Mouse (Mus musculus): ENCODE measurements around the gene Ccdc194.

Ccdc194 gene

DNA sequence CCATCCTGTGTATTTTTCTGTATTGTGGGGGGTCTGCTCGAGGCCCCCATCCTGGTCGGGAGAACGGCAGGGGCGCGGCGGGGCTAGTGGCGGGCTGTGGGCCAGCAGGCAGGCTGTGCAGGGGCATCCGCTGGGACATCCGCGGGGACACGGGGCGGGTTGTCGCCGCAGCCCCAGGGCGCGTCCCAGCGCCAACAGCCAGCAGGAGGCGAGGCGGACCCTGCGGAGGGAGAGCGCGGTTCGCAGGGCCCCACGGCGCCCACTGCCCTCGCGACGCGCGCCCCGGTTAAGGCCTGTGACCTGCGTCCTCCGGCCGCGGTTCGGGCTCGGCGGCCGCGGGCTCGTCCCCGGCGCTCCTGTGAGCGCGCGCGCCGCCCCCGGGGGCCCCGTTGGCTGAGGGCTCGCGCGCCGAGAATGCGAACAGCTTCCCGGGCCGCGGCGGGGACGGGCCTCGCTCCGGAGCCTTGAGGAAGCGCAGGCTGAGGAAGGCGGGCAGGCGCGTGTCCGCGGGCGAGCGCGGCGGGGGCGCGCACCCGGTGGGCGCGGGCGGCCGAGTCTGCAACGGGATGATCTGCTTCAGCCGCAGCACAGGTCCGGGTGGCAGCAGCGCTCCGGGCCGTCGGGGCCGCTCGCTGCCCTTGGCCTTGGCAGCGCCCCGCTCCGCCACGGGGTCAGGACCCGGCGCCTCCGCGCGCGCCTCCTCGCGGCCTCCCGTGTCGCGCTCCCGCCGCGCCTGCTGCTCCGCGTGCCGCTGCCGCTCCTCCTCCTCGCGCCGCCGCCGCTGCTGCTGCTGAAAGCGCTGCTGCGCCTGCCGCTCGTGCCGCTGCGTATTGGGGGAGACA, 49.2 kb downstream of the Ccdc194 start:
- no peak for DNase-seq (ENCODE audit: low read depth, low spot score)

DNA sequence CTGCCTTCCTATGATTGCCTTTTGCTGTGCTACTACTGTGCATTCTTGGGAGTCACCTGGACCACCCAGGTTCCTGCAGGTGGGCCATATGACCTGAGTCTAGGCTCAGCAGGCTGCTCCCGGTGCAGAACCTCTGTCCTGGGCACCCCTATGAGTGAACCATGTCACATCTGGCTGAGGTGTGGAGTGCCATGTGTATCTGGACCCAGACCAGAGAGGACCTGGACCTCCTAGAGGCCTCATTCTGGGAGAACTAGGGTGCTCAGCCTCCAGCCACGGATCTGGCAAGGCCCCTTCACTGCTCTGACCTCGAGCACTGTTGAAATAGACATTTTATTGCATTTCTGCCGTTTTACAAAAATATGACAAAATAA, 49.8 kb downstream of the Ccdc194 start:
- DNase-seq (ENCODE audit: low read depth, low spot score) = no peak

DNA sequence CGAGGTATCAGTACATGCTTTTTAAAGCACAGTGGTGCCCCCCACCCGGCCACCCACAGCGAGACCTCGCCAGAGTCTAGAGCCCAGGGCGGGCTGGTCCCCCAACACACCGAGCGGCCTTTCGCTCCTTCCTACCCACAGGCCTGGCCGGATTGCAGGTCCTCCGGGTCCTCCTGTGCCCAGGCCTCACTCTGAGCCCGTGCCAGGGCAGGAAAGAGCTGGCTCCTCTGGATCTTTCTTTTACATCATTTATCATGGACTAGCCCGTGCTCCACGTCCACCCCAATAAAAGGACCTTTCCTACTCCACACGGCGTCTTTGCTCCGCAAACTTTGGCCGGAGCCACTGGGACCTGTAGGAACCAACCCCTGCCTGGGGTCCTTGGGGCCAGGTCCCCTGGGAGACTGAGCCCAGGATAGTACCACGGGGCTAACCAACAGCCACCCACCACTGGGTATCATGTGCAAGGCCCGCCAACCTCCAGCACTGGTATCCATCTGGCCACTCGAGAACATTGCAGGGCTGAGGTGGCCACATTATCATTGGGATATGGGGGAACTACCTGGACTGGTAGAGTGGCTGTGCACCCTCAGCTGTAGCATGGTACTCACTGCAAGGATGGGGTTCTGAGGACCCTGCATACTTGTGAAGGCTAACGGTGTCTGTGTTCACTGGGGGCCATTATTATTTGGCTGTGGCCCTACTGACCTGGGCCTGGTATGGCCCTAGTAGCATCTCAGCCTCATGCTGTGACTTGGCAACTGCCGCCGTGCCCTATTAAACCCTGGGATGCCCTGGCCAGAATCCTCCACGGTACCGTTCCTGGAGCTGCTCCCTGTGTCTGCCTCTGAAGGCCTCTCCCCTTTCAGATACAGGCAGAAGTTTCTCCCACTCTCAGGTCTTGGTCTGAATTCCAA, 50.5 kb downstream of the Ccdc194 start:
- no peak for DNase-seq (ENCODE audit: low read depth, low spot score)

DNA sequence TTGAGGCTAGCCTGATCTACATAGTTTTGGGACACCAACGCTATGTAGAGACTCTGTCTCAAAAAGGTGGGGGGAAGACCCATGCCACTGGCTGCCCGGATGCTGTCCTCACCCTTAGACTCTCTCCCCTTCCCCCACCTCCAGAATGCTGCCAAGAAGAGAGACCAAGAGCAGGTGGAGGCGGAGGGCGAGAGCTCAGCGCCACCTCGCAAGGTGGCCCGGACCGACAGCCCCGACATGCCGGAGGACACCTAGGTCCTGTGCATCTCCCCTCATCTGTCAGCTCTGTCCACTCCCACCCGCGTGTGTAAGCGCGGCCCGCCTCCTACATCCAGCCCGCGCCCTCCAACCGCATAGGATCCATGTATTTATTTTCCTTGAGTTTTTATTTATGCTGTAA, 51.2 kb downstream of the Ccdc194 start:
- no peak for DNase-seq (ENCODE audit: low read depth, low spot score)

DNA sequence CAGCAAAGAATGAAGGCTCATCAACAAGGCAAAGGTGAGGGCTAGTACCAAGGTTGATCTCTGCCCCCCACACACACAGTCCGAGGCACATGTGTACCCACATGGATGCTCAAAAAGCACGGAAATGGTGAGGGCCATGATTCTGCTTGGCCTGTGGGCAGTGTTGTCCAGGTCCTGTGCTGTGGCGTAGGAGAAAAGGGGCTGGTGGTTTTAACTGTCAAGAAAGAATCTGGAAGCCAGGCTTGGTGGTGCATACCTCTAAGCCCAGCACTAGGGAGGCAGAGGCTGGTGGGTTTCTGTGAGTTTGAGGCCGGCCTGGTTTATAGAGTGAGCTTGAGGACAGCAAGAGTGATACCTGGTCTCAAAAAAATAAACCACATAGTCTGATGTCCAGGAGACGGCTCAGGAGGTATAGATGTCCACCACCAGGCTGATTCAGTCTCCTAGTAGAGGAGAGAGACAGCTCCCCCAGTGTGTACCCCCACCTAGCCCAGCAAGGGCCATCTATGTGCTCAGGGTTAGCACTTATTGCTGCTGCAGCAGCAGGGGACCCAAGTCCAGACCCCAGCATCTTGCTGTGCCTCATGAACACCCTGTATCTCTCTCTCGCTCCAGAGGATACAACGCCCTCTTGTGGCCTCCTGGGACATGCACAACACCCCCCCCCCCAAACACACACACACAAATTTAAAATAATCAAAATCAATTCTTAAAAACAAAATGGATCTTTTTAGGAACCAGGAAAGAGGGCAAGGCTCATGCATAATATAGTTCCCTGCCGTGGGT, 52.7 kb downstream of the Ccdc194 start:
- DNase-seq (ENCODE audit: low read depth, low spot score) = no peak

DNA sequence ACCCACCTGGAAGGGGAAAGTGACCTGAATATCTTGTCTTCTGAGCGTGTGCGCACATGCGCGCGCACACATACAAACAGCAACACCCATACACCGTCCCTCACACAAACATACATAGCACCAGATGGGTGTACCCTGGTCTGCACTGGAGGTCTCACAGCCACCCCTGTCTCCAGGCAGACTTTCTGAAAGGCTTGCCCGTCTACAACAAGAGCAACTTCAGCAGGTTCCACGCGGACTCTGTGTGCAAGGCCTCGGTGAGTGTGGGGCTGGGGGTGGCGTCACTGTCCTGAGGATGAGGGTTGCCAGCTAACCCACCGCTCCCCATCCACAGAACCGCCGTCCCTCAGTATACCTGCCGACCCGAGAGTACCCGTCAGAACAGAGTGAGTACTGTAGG, 53.6 kb downstream of the Ccdc194 start:
- no peak for DNase-seq (ENCODE audit: low read depth, low spot score)

DNA sequence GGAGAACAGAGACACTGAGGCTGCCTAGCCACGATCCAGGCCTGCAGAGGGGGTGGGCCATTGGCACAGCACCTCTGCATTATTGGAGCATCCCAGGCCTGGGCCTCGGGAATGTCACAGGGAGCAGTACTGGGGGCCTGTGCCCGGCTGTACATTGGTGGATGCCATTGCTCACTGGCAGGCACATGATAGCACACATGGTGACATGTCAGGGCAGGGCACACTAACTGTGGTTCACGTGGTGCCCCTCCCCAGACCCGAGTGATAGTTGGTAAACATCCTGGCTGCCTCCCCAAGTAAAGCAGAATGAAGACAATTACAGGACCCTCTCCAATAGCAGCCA, 54.6 kb downstream of the Ccdc194 start:
- DNase-seq (ENCODE audit: low read depth, low spot score) = no peak

DNA sequence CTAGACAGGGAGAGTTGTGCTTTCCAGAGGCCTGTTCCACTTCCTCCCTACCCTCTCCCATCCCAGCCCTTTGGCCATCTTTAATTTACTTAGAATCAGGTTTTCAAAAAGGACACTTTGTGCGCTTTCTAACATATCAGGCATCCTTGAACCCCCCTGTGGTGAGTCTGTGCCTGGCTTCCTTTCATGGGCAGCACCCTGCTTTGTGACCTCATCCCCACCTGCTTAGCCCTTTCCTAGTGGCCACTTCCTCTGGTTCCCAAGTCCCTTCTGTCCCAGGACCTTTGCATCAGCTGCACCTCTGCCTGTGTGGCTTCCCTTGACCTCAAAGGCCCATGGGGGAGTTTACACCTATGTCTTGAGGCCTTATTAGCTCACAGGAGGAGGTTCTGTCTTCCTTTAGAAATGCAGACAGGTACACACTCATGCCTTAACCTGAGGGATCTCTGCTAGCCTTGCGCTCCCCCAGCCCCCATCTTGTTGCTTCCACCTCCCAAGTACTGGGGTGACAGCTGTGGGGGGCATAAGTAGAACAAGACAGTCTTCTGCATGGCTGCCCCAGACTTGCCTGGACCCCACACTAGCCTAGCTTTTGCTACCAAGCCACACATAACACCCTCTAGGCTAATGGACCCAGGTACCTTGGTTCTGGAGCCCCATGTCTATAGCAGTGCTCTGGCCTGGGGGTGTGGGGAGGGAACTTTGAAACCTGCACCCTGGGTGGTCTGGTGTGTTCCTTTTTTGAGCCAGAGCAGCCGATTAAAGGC, 55.2 kb downstream of the Ccdc194 start:
- DNase-seq (ENCODE audit: low read depth, low spot score) = no peak
